Mouse (Mus musculus): ENCODE results near the gene Gzmf. TPM values are rescaled to one million over a fixed set of nuclear protein-coding genes. Genes with fewer than 3 reads are reported as not detected.
"Not testable (repeated sequence)": the region's sequence is repeated elsewhere in the genome, so short reads cannot be mapped to it uniquely, and the experiment has no call there.

The Gzmf gene
- polyA plus RNA-seq, 1 experiment from 2014 or later = 2.8 TPM

DNA sequence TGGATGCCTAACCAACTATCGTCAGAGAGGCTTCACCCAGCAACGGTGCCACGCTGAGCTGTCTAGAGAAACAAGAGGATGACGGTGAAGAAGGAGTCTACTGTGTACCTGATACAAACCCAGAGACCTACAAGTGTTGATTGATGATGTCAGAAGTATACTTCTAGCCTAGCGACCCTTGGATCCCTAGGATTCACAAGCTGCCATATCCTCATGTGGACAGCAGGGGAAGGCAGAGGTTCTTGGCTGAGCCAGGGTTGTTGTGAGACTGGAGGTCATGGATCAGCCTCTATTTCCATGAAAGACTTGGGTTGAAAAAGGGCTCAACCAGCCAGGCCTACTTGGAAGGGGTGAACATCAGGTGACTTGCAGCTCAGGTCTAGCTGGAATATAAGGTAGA is 38.5 kb downstream of the Gzmf start:
- H3K27me3 ChIP-seq = peaks cover 16% of the 10 kb centered on the region
- in situ Hi-C loops (cut with MboI; ENCODE audit: low pct_unique_long_range_greater_than_20kb) = no loop called here
- DNase-seq (ENCODE audit: low read depth, low spot score) (no peak), ATAC-seq (no peak)
- ChIA-PET CTCF (interaction anchor here (1.6 kb wide), 1 partner anchor 179 kb away, joined by 3 read pairs; no protein-coding TSS in a partner anchor), POLR2A (no interaction called here)
- no peak for TF ChIP-seq CTCF (IDR thresholded peaks at IDR 0.05)

DNA sequence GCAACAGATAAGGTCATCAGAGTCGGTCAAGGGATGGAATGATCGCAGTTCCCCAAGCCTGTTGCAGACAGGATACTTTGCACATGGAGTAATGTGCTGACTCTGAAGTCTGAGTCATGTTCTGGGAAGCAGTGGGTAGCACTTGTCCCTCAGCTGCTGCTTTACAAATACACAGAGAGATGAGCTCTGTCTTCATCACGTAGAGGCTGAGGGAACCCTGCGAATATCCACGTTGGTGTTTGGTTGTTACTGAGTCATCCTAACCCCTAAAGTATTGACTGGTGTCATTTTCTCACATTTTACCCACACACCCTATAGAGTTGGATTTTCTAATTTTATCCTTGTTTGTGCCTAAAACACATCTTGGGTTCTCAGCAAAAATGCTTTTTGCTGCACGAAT is 43.2 kb downstream of the Gzmf start:
- ChIA-PET CTCF (interaction anchor here (1.1 kb wide), 1 partner anchor 8 kb away, joined by 3 read pairs; no protein-coding TSS in a partner anchor), POLR2A (interaction anchor here (1.3 kb wide), 1 partner anchor 12 kb away, joined by 3 read pairs; no protein-coding TSS in a partner anchor)
- no peak for DNase-seq (ENCODE audit: low read depth, low spot score)
- in situ Hi-C loops (cut with MboI; ENCODE audit: low pct_unique_long_range_greater_than_20kb) = no loop called here
- no peaks in the 10 kb centered on the region for H3K27me3 ChIP-seq
- no peak for ATAC-seq
- TF ChIP-seq CTCF (IDR thresholded peaks at IDR 0.05) = no peak

DNA sequence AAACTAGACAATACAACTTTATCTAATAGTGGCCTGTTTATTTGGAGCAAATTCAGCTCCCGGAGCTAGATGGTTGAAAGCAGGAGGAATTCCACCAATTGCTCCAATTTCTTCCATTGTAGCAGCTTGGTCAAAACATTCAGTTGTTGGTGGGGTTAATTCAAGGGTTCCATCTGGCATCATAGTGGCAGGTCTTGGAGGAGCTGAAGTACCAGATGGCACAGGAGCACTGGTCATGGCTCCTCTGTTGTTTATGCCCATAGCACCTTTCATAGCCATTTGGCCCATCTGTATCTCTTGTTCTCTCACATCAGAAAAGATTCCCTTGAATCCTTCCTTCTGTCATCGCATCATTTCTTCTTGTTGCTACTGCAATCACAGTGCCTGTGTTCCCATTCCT is 49.1 kb downstream of the Gzmf start:
- in situ Hi-C loops (cut with MboI; ENCODE audit: low pct_unique_long_range_greater_than_20kb) = no loop called here
- DNase-seq (ENCODE audit: low read depth, low spot score) (no peak), ATAC-seq (no peak)
- POLR2A ChIA-PET = no interaction called here
- CTCF ChIA-PET = no interaction called here
- TF ChIP-seq CTCF (IDR thresholded peaks at IDR 0.05) = no peak
- peaks cover 7% of the 10 kb centered on the region for H3K27me3 ChIP-seq

DNA sequence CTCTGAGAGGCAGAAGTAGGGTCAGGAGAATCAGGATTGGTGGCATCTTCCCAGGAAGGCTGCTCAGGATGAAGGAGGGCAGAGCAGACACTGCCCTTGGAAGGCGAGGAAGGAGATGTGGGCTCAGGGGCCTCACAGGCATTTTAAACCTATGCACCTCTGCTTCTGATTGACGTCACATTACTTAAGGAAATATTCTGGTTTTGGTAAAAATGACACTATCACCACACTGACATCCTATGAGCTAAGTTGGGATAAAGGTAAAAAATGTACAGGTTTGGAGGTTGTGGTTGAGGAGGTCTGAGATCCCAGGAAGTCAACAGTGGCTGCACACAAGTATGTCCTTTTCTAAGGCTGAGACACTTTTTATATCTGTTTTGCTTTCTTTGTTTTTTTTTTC is 51.7 kb downstream of the Gzmf start, which contains the start of gene Gzmg:
Gzmg (minus strand) TSS at position 101 of the 400 bp plus-strand sequence.
- POLR2A ChIA-PET; in situ Hi-C loops (cut with MboI; ENCODE audit: low pct_unique_long_range_greater_than_20kb); H3K27me3 ChIP-seq; CTCF ChIA-PET; ATAC-seq; DNase-seq (ENCODE audit: low read depth, low spot score): not testable (repeated sequence)

DNA sequence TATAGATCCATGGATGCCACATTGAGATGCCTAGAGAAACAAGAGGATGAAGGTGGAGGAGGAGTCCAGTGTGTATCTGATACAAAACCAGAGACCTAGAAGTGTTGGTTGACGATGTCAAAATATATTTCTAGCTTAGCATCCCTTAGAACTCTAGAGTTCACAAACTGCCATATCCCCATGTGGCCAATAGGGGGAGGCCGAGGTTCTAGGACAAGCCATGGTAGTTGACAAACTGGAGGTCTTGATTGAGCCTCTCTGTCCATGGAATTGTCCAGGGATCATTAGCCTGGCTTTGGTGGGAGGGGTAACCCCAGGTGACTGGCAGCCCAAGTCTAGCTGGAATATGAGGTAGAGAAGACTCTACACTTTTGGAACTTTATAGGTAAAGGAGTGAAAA is 55.9 kb downstream of the Gzmf start:
- CTCF ChIA-PET = interaction anchor here (1.3 kb wide), 1 partner anchor 9 kb away, joined by 3 read pairs; no protein-coding TSS in a partner anchor
- TF ChIP-seq CTCF (IDR thresholded peaks at IDR 0.05) = peak; percentile 33
- DNase-seq (ENCODE audit: low read depth, low spot score) (no peak), ATAC-seq (no peak)
- in situ Hi-C loops (cut with MboI; ENCODE audit: low pct_unique_long_range_greater_than_20kb) = no loop called here
- peaks cover 4% of the 10 kb centered on the region for H3K27me3 ChIP-seq
- POLR2A ChIA-PET = interaction anchor here (0.9 kb wide), 1 partner anchor 13 kb away, joined by 3 read pairs; no protein-coding TSS in a partner anchor

Other genes with a start within 250 kb of the Gzmf start
- not detected for gene Mcpt1, start 193.4 kb downstream of the Gzmf start, polyA plus RNA-seq (2021)
- gene Mcpt9, start 180.9 kb downstream of the Gzmf start, polyA plus RNA-seq (2021) = not detected
- gene Mcpt2, start 169.4 kb downstream of the Gzmf start, polyA plus RNA-seq (2021) = not detected
- not detected for gene Mcpt4, start 149.1 kb downstream of the Gzmf start, polyA plus RNA-seq (2021)
- 0.50 TPM for gene Mcpt8, start 126.1 kb downstream of the Gzmf start, polyA plus RNA-seq (2021)
- gene Ctsg, start 108.8 kb downstream of the Gzmf start, polyA plus RNA-seq (2021) = not detected
- gene Gzme, start 90.8 kb downstream of the Gzmf start, polyA plus RNA-seq (2021) = 59.1 TPM
- 4.2 TPM for gene Gzmd, start 78.8 kb downstream of the Gzmf start, polyA plus RNA-seq (2021)
- gene Gzmg, start 51.8 kb downstream of the Gzmf start, polyA plus RNA-seq (2021) = 5.3 TPM
- 0.06 TPM for gene Gzmn, start 36.8 kb downstream of the Gzmf start, polyA plus RNA-seq (2021)
- gene Gzmc, start 23.2 kb upstream of the Gzmf start, polyA plus RNA-seq (2021) = not detected
- 0.06 TPM for gene Gzmb, start 50.8 kb upstream of the Gzmf start, polyA plus RNA-seq (2021)
- not detected for gene Atp12a, start 153.7 kb upstream of the Gzmf start, polyA plus RNA-seq (2021)
- not detected for gene Rnf17, start 191.2 kb upstream of the Gzmf start, polyA plus RNA-seq (2021)